Comparison of ENCODE assay signal across 11 mouse cellular contexts in the genomic region with DNA sequence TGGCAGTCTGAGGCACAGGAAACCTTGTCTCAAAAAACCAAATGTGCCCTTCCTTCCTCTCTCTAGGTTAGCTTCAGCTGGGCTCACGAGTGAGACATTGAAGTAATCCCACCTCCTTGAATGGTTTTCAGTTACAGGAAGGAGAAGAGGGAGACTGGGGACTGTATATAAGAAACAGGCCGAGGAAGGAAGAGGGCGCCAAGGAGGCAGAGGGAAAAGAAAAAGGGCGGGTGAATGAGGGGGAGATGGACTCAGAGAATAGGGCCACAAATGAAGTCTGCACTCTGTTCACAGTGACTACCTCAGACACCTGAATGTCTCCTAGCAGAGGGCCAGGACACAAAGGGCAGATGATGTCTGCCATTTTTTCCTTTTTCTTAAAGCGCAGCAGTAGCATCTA.
DNase-seq lines count a peak whose midpoint lies in the region; ATAC-seq and TF ChIP-seq lines count a peak whose summit lies in the region.
"Had no signal": no experiment of that assay in that cellular context is flagged by ENCODE, and none has a peak within 500 bp of the region (broad histone marks: within the 10 kb centered on the region; RNA-seq: fewer than 3 reads in every experiment).

No protein-coding gene starts in this region.

- H3K9ac ChIP-seq in kidney, embryonic 16.5 days (replicated peaks; ENCODE audit: low read length): no peak overlapping the region
- H3K9ac ChIP-seq in forebrain, embryonic 11.5 days (ENCODE audit: low read length): peak overlapping the region; percentile 2; the same call in 1 of the 2 replicates
- H3K9ac ChIP-seq in hindbrain, postnatal 0 days (replicated peaks; ENCODE audit: low read length): no peak overlapping the region
- peak overlapping the region; percentile 57 for H3K9ac ChIP-seq in neural tube, embryonic 13.5 days

- peak; percentile 50; the same call in 1 of the 2 replicates for ATAC-seq in kidney, embryonic 16.5 days (ENCODE audit: low FRiP score, low TSS enrichment)
- peak; percentile 24 for ATAC-seq in forebrain, embryonic 11.5 days (replicated peaks; ENCODE audit: low FRiP score)
- no peak for ATAC-seq in hindbrain, postnatal 0 days
- ATAC-seq in neural tube, embryonic 13.5 days (ENCODE audit: low read depth): no peak; the same call in 1 of the 2 replicates

- H3K9me3 ChIP-seq in kidney, embryonic 16.5 days (ENCODE audit: low read length): no peaks in the 10 kb centered on the region
- H3K9me3 ChIP-seq in forebrain, embryonic 11.5 days (ENCODE audit: control insufficient read depth, low read length): no peaks in the 10 kb centered on the region
- H3K9me3 ChIP-seq in hindbrain, postnatal 0 days (ENCODE audit: low read length): no peaks in the 10 kb centered on the region
- no peaks in the 10 kb centered on the region for H3K9me3 ChIP-seq in neural tube, embryonic 13.5 days
- H3K9me3 ChIP-seq: megakaryocyte, embryonic 14.5 days had no signal

- H3K4me3 ChIP-seq in kidney, embryonic 16.5 days (ENCODE audit: low read length): no peak overlapping the region
- no peak overlapping the region for H3K4me3 ChIP-seq in forebrain, embryonic 11.5 days (ENCODE audit: low read depth, low read length)
- H3K4me3 ChIP-seq in hindbrain, postnatal 0 days (ENCODE audit: low read length): no peak overlapping the region
- no peak overlapping the region for H3K4me3 ChIP-seq in neural tube, embryonic 13.5 days
- H3K4me3 ChIP-seq: erythroblast, embryonic 14.5 days; megakaryocyte, embryonic 14.5 days had no signal

- peak overlapping the region; percentile 26; the same call in 1 of the 2 replicates for H3K27ac ChIP-seq in kidney, embryonic 16.5 days (ENCODE audit: low read length)
- H3K27ac ChIP-seq in forebrain, embryonic 11.5 days (ENCODE audit: low read depth, low read length): peak overlapping the region; percentile 86
- H3K27ac ChIP-seq in hindbrain, postnatal 0 days: peak overlapping the region; percentile 41; the same call in 1 of the 2 replicates
- H3K27ac ChIP-seq in neural tube, embryonic 13.5 days (replicated peaks): peak overlapping the region; percentile 89

- 27% methylated on average over 5 of the region's 5 CpGs for WGBS in kidney, embryonic 16.5 days
- WGBS in forebrain, embryonic 11.5 days: 13% methylated on average over 5 of the region's 5 CpGs
- WGBS in hindbrain, postnatal 0 days: 29% methylated on average over 5 of the region's 5 CpGs
- WGBS in neural tube, embryonic 13.5 days: 5% methylated on average over 5 of the region's 5 CpGs

- no peak for DNase-seq in kidney, adult 18-20 months
- DNase-seq in forebrain, embryonic 11.5 days (ENCODE audit: low spot score): no peak
- no peak for DNase-seq in hindbrain, postnatal 0 days (ENCODE audit: low spot score)
- DNase-seq in adrenal gland, postnatal 36 days: no peak
- DNase-seq in thymus, postnatal 4 days: no peak
- no peak for DNase-seq in adrenal gland, postnatal 10 days
- DNase-seq: kidney, postnatal 36 days had no signal

- H3K27me3 ChIP-seq in kidney, embryonic 16.5 days (ENCODE audit: insufficient read depth, low read length): no peaks in the 10 kb centered on the region
- H3K27me3 ChIP-seq in forebrain, embryonic 11.5 days (ENCODE audit: control insufficient read depth, insufficient read depth, low read length): no peaks in the 10 kb centered on the region
- H3K27me3 ChIP-seq in hindbrain, postnatal 0 days (ENCODE audit: insufficient read depth, low read length): no peaks in the 10 kb centered on the region
- H3K27me3 ChIP-seq in neural tube, embryonic 13.5 days: no peaks in the 10 kb centered on the region

- H3K36me3 ChIP-seq in kidney, embryonic 16.5 days (ENCODE audit: insufficient read depth, low read length): no peaks in the 10 kb centered on the region
- H3K36me3 ChIP-seq in forebrain, embryonic 11.5 days (ENCODE audit: control insufficient read depth, insufficient read depth, low read length): no peaks in the 10 kb centered on the region
- no peaks in the 10 kb centered on the region for H3K36me3 ChIP-seq in hindbrain, postnatal 0 days (ENCODE audit: insufficient read depth, low read length)
- no peaks in the 10 kb centered on the region for H3K36me3 ChIP-seq in neural tube, embryonic 13.5 days

- peak; percentile 45 for TF ChIP-seq CTCF in hindbrain, postnatal 0 days (IDR thresholded peaks at IDR 0.05; ENCODE audit: low read depth)

- no peak overlapping the region for H3K4me2 ChIP-seq in kidney, embryonic 16.5 days (replicated peaks; ENCODE audit: low read depth, low read length)
- H3K4me2 ChIP-seq in forebrain, embryonic 11.5 days (ENCODE audit: low read depth, low read length, severe bottlenecking): no peak overlapping the region; the same call in 1 of the 2 replicates
- H3K4me2 ChIP-seq in hindbrain, postnatal 0 days (ENCODE audit: low read depth, low read length): no peak overlapping the region
- H3K4me2 ChIP-seq in neural tube, embryonic 13.5 days: peak overlapping the region; percentile 17

- peaks cover 18% of the 10 kb centered on the region for H3K4me1 ChIP-seq in kidney, embryonic 16.5 days (ENCODE audit: insufficient read depth, low read length)
- H3K4me1 ChIP-seq in forebrain, embryonic 11.5 days (replicated peaks; ENCODE audit: control insufficient read depth, insufficient read depth, low read length): peaks cover 26% of the 10 kb centered on the region; the same call in 1 of the 2 replicates
- peaks cover 10% of the 10 kb centered on the region; the same call in 1 of the 2 replicates for H3K4me1 ChIP-seq in hindbrain, postnatal 0 days (ENCODE audit: insufficient read depth, low read length)
- H3K4me1 ChIP-seq in neural tube, embryonic 13.5 days (replicated peaks): peaks cover 53% of the 10 kb centered on the region

Comparison
In these comparisons a context has a peak if more than half of its experiments do, and no peak if none do; other contexts are left out.
1. ATAC-seq: peak in kidney, embryonic 16.5 days (single experiment) and forebrain, embryonic 11.5 days (single experiment); none in hindbrain, postnatal 0 days (single experiment) and neural tube, embryonic 13.5 days (single experiment).
2. H3K27ac ChIP-seq: peak in every context shown above with its lines; median percentile 89 in neural tube, embryonic 13.5 days; 86 in forebrain, embryonic 11.5 days; 41 in hindbrain, postnatal 0 days; 26 in kidney, embryonic 16.5 days.
3. H3K9ac ChIP-seq: peak in forebrain, embryonic 11.5 days (single experiment) and neural tube, embryonic 13.5 days (single experiment); none in kidney, embryonic 16.5 days (single experiment) and hindbrain, postnatal 0 days (single experiment).